In the genomic region with DNA sequence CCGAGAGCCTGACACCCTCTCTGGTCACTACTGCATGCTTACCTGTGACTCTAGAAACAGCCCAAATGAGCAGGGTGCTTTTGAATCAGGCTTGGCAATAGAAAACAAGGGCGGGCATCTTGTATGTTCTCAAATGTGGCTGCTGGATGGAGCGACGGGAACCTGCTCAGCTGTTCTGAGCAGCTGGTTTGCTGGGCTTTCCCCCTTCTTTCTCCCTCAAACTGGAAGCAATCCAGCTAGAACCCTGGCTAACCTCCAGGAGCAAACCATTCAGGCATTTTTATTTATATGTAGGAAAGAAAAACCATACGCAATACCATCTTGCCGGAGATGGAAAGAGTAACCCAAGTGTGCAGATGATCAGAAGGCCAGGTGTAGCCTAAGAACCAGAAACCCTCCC, we compare ENCODE assay signal across 23 mouse cellular contexts.
DNase-seq lines count a peak whose midpoint lies in the region; ATAC-seq lines count a peak whose summit lies in the region.
"Had no signal": no experiment of that assay in that cellular context is flagged by ENCODE, and none has a peak within 500 bp of the region (broad histone marks: within the 10 kb centered on the region; RNA-seq: fewer than 3 reads in every experiment).

No protein-coding gene starts in this region.

- H3K4me3 ChIP-seq in forebrain, embryonic 15.5 days: no peak overlapping the region
- H3K4me3 ChIP-seq in forebrain, embryonic 11.5 days (ENCODE audit: low read depth, low read length): no peak overlapping the region
- H3K4me3 ChIP-seq: embryonic facial prominence, embryonic 15.5 days; heart, embryonic 12.5 days; midbrain, embryonic 13.5 days; neural tube, embryonic 13.5 days; stomach, embryonic 15.5 days had no signal

- no peak for DNase-seq in forebrain, embryonic 11.5 days (ENCODE audit: low spot score)
- peak; percentile 58 for DNase-seq in left cerebral cortex, postnatal 4 days
- no peak for DNase-seq in left cerebral cortex, adult 18-20 months (ENCODE audit: low spot score in 2 of 2)
- DNase-seq in NIH3T3 (ENCODE audit: low read depth): peak; percentile 78
- peak; percentile 56 for DNase-seq in brain, adult 2 months (ENCODE audit: low read depth, low spot score)
- DNase-seq: adrenal gland, postnatal 10 days; embryo, embryonic 11 days; gastrocnemius, postnatal 10 days; heart, postnatal 10 days; kidney, adult 18-20 months; liver, postnatal 0 days; lung, postnatal 14 days; retina, postnatal 1 day; thymus, postnatal 25 days had no signal

- H3K9me3 ChIP-seq in forebrain, embryonic 15.5 days: no peaks in the 10 kb centered on the region
- no peaks in the 10 kb centered on the region for H3K9me3 ChIP-seq in forebrain, embryonic 11.5 days (ENCODE audit: control insufficient read depth, low read length)
- H3K9me3 ChIP-seq: embryonic facial prominence, embryonic 15.5 days; midbrain, embryonic 13.5 days; neural tube, embryonic 13.5 days; stomach, embryonic 15.5 days had no signal

- H3K4me2 ChIP-seq in forebrain, embryonic 15.5 days (replicated peaks): no peak overlapping the region
- H3K4me2 ChIP-seq in forebrain, embryonic 11.5 days (ENCODE audit: low read depth, low read length, severe bottlenecking): no peak overlapping the region
- H3K4me2 ChIP-seq: embryonic facial prominence, embryonic 15.5 days; heart, embryonic 12.5 days; liver, embryonic 11.5 days; midbrain, embryonic 13.5 days; neural tube, embryonic 13.5 days; stomach, embryonic 15.5 days had no signal

- 0 out of 2 replicates have a peak overlapping the region, but pooled peaks have one; percentile 9 for H3K27ac ChIP-seq in forebrain, embryonic 15.5 days (replicated peaks)
- H3K27ac ChIP-seq in forebrain, embryonic 11.5 days (ENCODE audit: low read depth, low read length): no peak overlapping the region
- H3K27ac ChIP-seq: embryonic facial prominence, embryonic 15.5 days; midbrain, embryonic 13.5 days; neural tube, embryonic 13.5 days; stomach, embryonic 15.5 days had no signal

- intact Hi-C loops in left cerebral cortex, postnatal 4 days (cut with DNase I): loop anchor here (5.0 kb wide), 1 partner anchor 56 kb away; no protein-coding TSS in a partner anchor

- H3K36me3 ChIP-seq in forebrain, embryonic 15.5 days: no peaks in the 10 kb centered on the region
- no peaks in the 10 kb centered on the region for H3K36me3 ChIP-seq in forebrain, embryonic 11.5 days (ENCODE audit: control insufficient read depth, insufficient read depth, low read length)
- H3K36me3 ChIP-seq: embryonic facial prominence, embryonic 15.5 days; heart, embryonic 12.5 days; neural tube, embryonic 13.5 days; stomach, embryonic 15.5 days had no signal

- no peak overlapping the region for H3K9ac ChIP-seq in forebrain, embryonic 15.5 days (replicated peaks)
- H3K9ac ChIP-seq in forebrain, embryonic 11.5 days (ENCODE audit: low read length): no peak overlapping the region
- H3K9ac ChIP-seq: embryonic facial prominence, embryonic 15.5 days; heart, embryonic 12.5 days; liver, postnatal 0 days; midbrain, embryonic 13.5 days; neural tube, embryonic 13.5 days; stomach, embryonic 15.5 days had no signal

- WGBS in forebrain, embryonic 15.5 days: 53% methylated on average over 6 of the region's 6 CpGs
- WGBS in forebrain, embryonic 11.5 days: 95% methylated on average over 6 of the region's 6 CpGs

- no peak for ATAC-seq in forebrain, embryonic 15.5 days (replicated peaks)
- no peak for ATAC-seq in forebrain, embryonic 11.5 days (replicated peaks; ENCODE audit: low FRiP score)
- no peak for ATAC-seq in activated CD4-positive, CD25-positive, alpha-beta regulatory T cell, adult 4 months
- ATAC-seq: inflammation-experienced regulatory T-cells, adult 6 months; liver, postnatal 0 days; midbrain, embryonic 13.5 days had no signal

- H3K27me3 ChIP-seq in forebrain, embryonic 15.5 days: no peaks in the 10 kb centered on the region
- no peaks in the 10 kb centered on the region for H3K27me3 ChIP-seq in forebrain, embryonic 11.5 days (ENCODE audit: control insufficient read depth, insufficient read depth, low read length)
- H3K27me3 ChIP-seq: embryonic facial prominence, embryonic 15.5 days; midbrain, embryonic 13.5 days; neural tube, embryonic 13.5 days; stomach, embryonic 15.5 days had no signal

- peaks cover 7% of the 10 kb centered on the region for H3K4me1 ChIP-seq in forebrain, embryonic 15.5 days
- H3K4me1 ChIP-seq in forebrain, embryonic 11.5 days (replicated peaks; ENCODE audit: control insufficient read depth, insufficient read depth, low read length): no peaks in the 10 kb centered on the region
- H3K4me1 ChIP-seq: heart, embryonic 12.5 days; midbrain, embryonic 13.5 days; neural tube, embryonic 13.5 days; stomach, embryonic 15.5 days had no signal

Comparison
In these comparisons a context has a peak if more than half of its experiments do, and no peak if none do; other contexts are left out.
1. DNase-seq: peak in left cerebral cortex, postnatal 4 days (single experiment), NIH3T3 (single experiment) and brain, adult 2 months (single experiment); none in forebrain, embryonic 11.5 days (single experiment) and left cerebral cortex, adult 18-20 months (0 of 2).